Mouse (Mus musculus): ENCODE results near the gene Mybphl.

Mybphl gene

GRCm38 (mm10) chr3:108364270-108364995 lies at the start of gene Mybphl:
Mybphl (plus strand) TSS chr3:108364911.
- DNase-seq (ENCODE audit: extremely low read depth, low read depth) = no peak

GRCm38 (mm10) chr3:108318517-108318916 lies 46.2 kb upstream of the Mybphl start:
- no peak for DNase-seq (ENCODE audit: extremely low read depth, low read depth)

GRCm38 (mm10) chr3:108321671-108322070 lies 43.0 kb upstream of the Mybphl start:
- no peak for DNase-seq (ENCODE audit: extremely low read depth, low read depth)

GRCm38 (mm10) chr3:108322136-108322535 lies 42.6 kb upstream of the Mybphl start:
- DNase-seq (ENCODE audit: extremely low read depth, low read depth) = no peak

GRCm38 (mm10) chr3:108322962-108323361 lies 41.7 kb upstream of the Mybphl start:
- no peak for DNase-seq (ENCODE audit: extremely low read depth, low read depth)

- DNase-seq (ENCODE audit: extremely low read depth, low read depth) = no peak
These were observed 39.9 kb upstream of the Mybphl start for GRCm38 (mm10) chr3:108324837-108325236.

GRCm38 (mm10) chr3:108325521-108325920 lies 39.2 kb upstream of the Mybphl start:
- no peak for DNase-seq (ENCODE audit: extremely low read depth, low read depth)

GRCm38 (mm10) chr3:108327275-108327674 lies 37.4 kb upstream of the Mybphl start:
- no peak for DNase-seq (ENCODE audit: extremely low read depth, low read depth)

GRCm38 (mm10) chr3:108327916-108328315 lies 36.8 kb upstream of the Mybphl start:
- DNase-seq (ENCODE audit: extremely low read depth, low read depth) = no peak

- no peak for DNase-seq (ENCODE audit: extremely low read depth, low read depth)
These were observed 36.3 kb upstream of the Mybphl start for GRCm38 (mm10) chr3:108328441-108328841.

GRCm38 (mm10) chr3:108330812-108331211 lies 33.9 kb upstream of the Mybphl start:
- DNase-seq (ENCODE audit: extremely low read depth, low read depth) = no peak

GRCm38 (mm10) chr3:108336878-108337277 lies 27.8 kb upstream of the Mybphl start:
- DNase-seq (ENCODE audit: extremely low read depth, low read depth) = no peak

- DNase-seq (ENCODE audit: extremely low read depth, low read depth) = no peak
These were observed 23.7 kb upstream of the Mybphl start for GRCm38 (mm10) chr3:108341040-108341439.

GRCm38 (mm10) chr3:108342185-108342584 lies 22.5 kb upstream of the Mybphl start:
- DNase-seq (ENCODE audit: extremely low read depth, low read depth) = no peak

GRCm38 (mm10) chr3:108345855-108346254 lies 18.9 kb upstream of the Mybphl start:
- no peak for DNase-seq (ENCODE audit: extremely low read depth, low read depth)

- no peak for DNase-seq (ENCODE audit: extremely low read depth, low read depth)
These were observed 16.3 kb upstream of the Mybphl start for GRCm38 (mm10) chr3:108348376-108348775.

- no peak for DNase-seq (ENCODE audit: extremely low read depth, low read depth)
These were observed 9.5 kb upstream of the Mybphl start for GRCm38 (mm10) chr3:108355245-108355644.

- DNase-seq (ENCODE audit: extremely low read depth, low read depth) = no peak
These were observed 7.7 kb upstream of the Mybphl start for GRCm38 (mm10) chr3:108357051-108357450.

- DNase-seq (ENCODE audit: extremely low read depth, low read depth) = no peak
These were observed 6.3 kb upstream of the Mybphl start for GRCm38 (mm10) chr3:108358445-108358844.

GRCm38 (mm10) chr3:108360894-108361293 lies 3.8 kb upstream of the Mybphl start:
- no peak for DNase-seq (ENCODE audit: extremely low read depth, low read depth)

GRCm38 (mm10) chr3:108363626-108364025 lies 1.1 kb upstream of the Mybphl start:
- no peak for DNase-seq (ENCODE audit: extremely low read depth, low read depth)

GRCm38 (mm10) chr3:108367173-108367572 lies 2.5 kb downstream of the Mybphl start:
- no peak for DNase-seq (ENCODE audit: extremely low read depth, low read depth)

- no peak for DNase-seq (ENCODE audit: extremely low read depth, low read depth)
These were observed 3.1 kb downstream of the Mybphl start for GRCm38 (mm10) chr3:108367828-108368227.
